8 mouse cellular contexts compared by ENCODE assay signal in the genomic region with DNA sequence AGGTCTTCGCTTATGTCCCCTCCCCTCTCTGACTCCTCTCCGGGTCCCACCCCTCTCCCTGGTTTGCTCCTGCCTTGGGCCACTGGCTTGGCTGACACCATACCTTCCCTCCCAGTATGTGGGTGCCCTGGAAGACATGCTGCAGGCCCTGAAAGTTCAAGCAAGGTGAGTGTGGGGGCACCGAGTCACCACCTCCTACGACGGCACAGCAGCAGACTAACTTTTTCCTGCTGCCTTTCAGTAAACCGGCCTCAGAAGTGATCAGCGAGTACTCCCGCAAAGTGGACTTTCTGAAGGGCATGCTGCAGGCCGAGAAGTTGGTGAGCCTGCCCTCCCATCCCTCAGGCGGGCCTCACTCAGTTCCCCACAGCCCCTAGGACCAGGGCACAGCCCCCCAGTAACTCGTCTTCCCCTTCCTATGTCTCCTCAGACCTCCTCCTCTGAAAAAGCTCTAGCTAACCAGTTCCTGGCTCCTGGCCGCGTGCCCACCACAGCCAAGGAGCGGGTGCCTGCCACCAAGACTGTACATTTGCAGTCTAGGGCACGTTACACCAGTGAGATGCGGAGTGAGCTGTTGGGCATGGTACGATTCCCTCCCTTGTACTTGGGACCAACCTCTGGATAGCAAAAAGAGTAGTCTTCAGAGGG. TPM values are rescaled to one million over a fixed set of nuclear protein-coding genes. Genes with fewer than 3 reads are reported as not detected.
A peak's percentile ranks its signal among the peaks of the same experiment; 100 is the strongest.
DNase-seq lines count a peak whose midpoint lies in the region; ATAC-seq and TF ChIP-seq lines count a peak whose summit lies in the region.

No protein-coding gene starts in this region.

- peak overlapping the region; percentile 63 for H3K4me2 ChIP-seq in heart, embryonic 11.5 days
- H3K4me2 ChIP-seq in CH12.LX (ENCODE audit: insufficient read depth, low read depth, poor library complexity, severe bottlenecking), result peak overlapping the region; percentile 53
- peak overlapping the region; percentile 72 for H3K4me2 ChIP-seq in embryonic facial prominence, embryonic 13.5 days
- H3K4me2 ChIP-seq in limb, embryonic 11.5 days (ENCODE audit: low read depth, severe bottlenecking), result peak overlapping the region; percentile 76
- peak overlapping the region; percentile 78 for H3K4me2 ChIP-seq in stomach, embryonic 14.5 days (replicated peaks; ENCODE audit: low read depth, low read length)

- peak overlapping the region; percentile 62 for H3K4me3 ChIP-seq in heart, embryonic 11.5 days (ENCODE audit: low read depth, low read length)
- peak overlapping the region; percentile 69 to 79 (median 74) for H3K4me3 ChIP-seq in CH12.LX (replicated peaks in 1 of 3; ENCODE audit: low read depth in 2 of 3, low read length in 2 of 3, poor library complexity in 1 of 3)
- H3K4me3 ChIP-seq in embryonic facial prominence, embryonic 13.5 days, result peak overlapping the region; percentile 54
- peak overlapping the region; percentile 48 for H3K4me3 ChIP-seq in limb, embryonic 11.5 days (ENCODE audit: low read depth, low read length)
- peak overlapping the region; percentile 52 for H3K4me3 ChIP-seq in stomach, embryonic 14.5 days (ENCODE audit: low read depth, low read length)

- no peak for TF ChIP-seq CTCF in CH12.LX (conservative IDR thresholded peaks at IDR 0.05 in 1 of 2, IDR thresholded peaks at IDR 0.05 in 1 of 2; ENCODE audit: low read depth in 2 of 2, low read length in 2 of 2)

- peaks cover 6% of the 10 kb centered on the region; the same call in 1 of the 2 replicates for H3K36me3 ChIP-seq in heart, embryonic 11.5 days (ENCODE audit: control insufficient read depth, insufficient read depth, low read length)
- H3K36me3 ChIP-seq in CH12.LX (replicated peaks in 1 of 2; ENCODE audit: control insufficient read depth in 1 of 2, insufficient read depth in 1 of 2, low read length in 1 of 2), result peaks cover 11 to 28% of the 10 kb centered on the region in 2 experiments
- peaks cover 17% of the 10 kb centered on the region for H3K36me3 ChIP-seq in embryonic facial prominence, embryonic 13.5 days
- peaks cover 2% of the 10 kb centered on the region; the same call in 1 of the 2 replicates for H3K36me3 ChIP-seq in limb, embryonic 11.5 days (ENCODE audit: control insufficient read depth, insufficient read depth, low read length)
- peaks cover 12% of the 10 kb centered on the region; the same call in 1 of the 2 replicates for H3K36me3 ChIP-seq in stomach, embryonic 14.5 days (ENCODE audit: control insufficient read depth, insufficient read depth, low read length)

- no peaks in the 10 kb centered on the region for H3K27me3 ChIP-seq in heart, embryonic 11.5 days (ENCODE audit: control insufficient read depth, insufficient read depth, low read length)
- no peaks in the 10 kb centered on the region for H3K27me3 ChIP-seq in CH12.LX (replicated peaks)
- no peaks in the 10 kb centered on the region for H3K27me3 ChIP-seq in embryonic facial prominence, embryonic 13.5 days
- H3K27me3 ChIP-seq in limb, embryonic 11.5 days (ENCODE audit: control insufficient read depth, insufficient read depth, low read length), result no peaks in the 10 kb centered on the region
- H3K27me3 ChIP-seq in stomach, embryonic 14.5 days (ENCODE audit: control insufficient read depth, insufficient read depth, low read length), result no peaks in the 10 kb centered on the region

- WGBS in heart, embryonic 11.5 days (ENCODE audit: insufficient replicate concordance), result 44% methylated on average over 17 of the region's 17 CpGs
- 47% methylated on average over 17 of the region's 17 CpGs for WGBS in embryonic facial prominence, embryonic 13.5 days
- WGBS in limb, embryonic 11.5 days, result 54% methylated on average over 17 of the region's 17 CpGs
- WGBS in stomach, embryonic 14.5 days, result 45% methylated on average over 17 of the region's 17 CpGs

- no peaks in the 10 kb centered on the region for H3K79me2 ChIP-seq in CH12.LX (replicated peaks; ENCODE audit: control insufficient read depth, extremely low read depth, insufficient read depth, poor library complexity, severe bottlenecking)

- H3K4me1 ChIP-seq in heart, embryonic 11.5 days (ENCODE audit: control insufficient read depth, insufficient read depth, low read length), result peaks cover 15% of the 10 kb centered on the region
- H3K4me1 ChIP-seq in CH12.LX (ENCODE audit: control insufficient read depth in 1 of 2, insufficient read depth in 2 of 2), result peaks cover 18 to 41% of the 10 kb centered on the region in 2 experiments
- peaks cover 31% of the 10 kb centered on the region for H3K4me1 ChIP-seq in embryonic facial prominence, embryonic 13.5 days
- H3K4me1 ChIP-seq in limb, embryonic 11.5 days (ENCODE audit: control insufficient read depth, insufficient read depth, low read length), result peaks cover 3% of the 10 kb centered on the region; the same call in 1 of the 2 replicates
- H3K4me1 ChIP-seq in stomach, embryonic 14.5 days (ENCODE audit: control insufficient read depth, insufficient read depth, low read length), result peaks cover 13% of the 10 kb centered on the region

- dilution Hi-C loops in CH12.LX (cut with MboI; ENCODE audit: extremely low pct_ligation_motif_present, extremely low pct_unique_long_range_greater_than_20kb, low sequenced_read_pairs), result no loop called here

- DNase-seq in heart, postnatal 25 days (ENCODE audit: low spot score), result no peak
- no peak for DNase-seq in CH12.LX (ENCODE audit: extremely low read depth)
- DNase-seq in limb, embryonic 11.5 days (ENCODE audit: low spot score), result no peak
- DNase-seq in gastrocnemius, postnatal 14 days, result no peak
- no peak for DNase-seq in thymus, postnatal 25 days

- in situ Hi-C loops in CH12.LX (cut with MboI; ENCODE audit: low pct_ligation_motif_present, low pct_unique_long_range_greater_than_20kb, low sequenced_read_pairs), result no loop called here

- H3K9ac ChIP-seq in heart, embryonic 11.5 days (ENCODE audit: low read depth, low read length), result peak overlapping the region; percentile 76
- H3K9ac ChIP-seq in CH12.LX (ENCODE audit: insufficient read depth, low read depth), result peak overlapping the region; percentile 79
- H3K9ac ChIP-seq in embryonic facial prominence, embryonic 13.5 days, result peak overlapping the region; percentile 77
- peak overlapping the region; percentile 62 for H3K9ac ChIP-seq in limb, embryonic 11.5 days (ENCODE audit: low read length)
- peak overlapping the region; percentile 57 for H3K9ac ChIP-seq in stomach, embryonic 14.5 days (replicated peaks; ENCODE audit: low read depth, low read length)

- intact Hi-C loops in heart, postnatal 25 days (cut with DNase I), result no loop called here
- intact Hi-C loops in gastrocnemius, postnatal 14 days (cut with DNase I; ENCODE audit: low total_unique reads), result no loop called here

- peak overlapping the region; percentile 88 for H3K27ac ChIP-seq in heart, embryonic 11.5 days (ENCODE audit: low read depth, low read length)
- H3K27ac ChIP-seq in CH12.LX (ENCODE audit: insufficient read depth, low read depth), result peak overlapping the region; percentile 87
- H3K27ac ChIP-seq in embryonic facial prominence, embryonic 13.5 days, result peak overlapping the region; percentile 86
- H3K27ac ChIP-seq in limb, embryonic 11.5 days (replicated peaks; ENCODE audit: low read depth, low read length), result no peak overlapping the region; the same call in 1 of the 2 replicates
- peak overlapping the region; percentile 86 for H3K27ac ChIP-seq in stomach, embryonic 14.5 days (ENCODE audit: low read length)

- no peak for ATAC-seq in heart, embryonic 11.5 days (replicated peaks; ENCODE audit: insufficient number of reproducible peaks, low FRiP score, low TSS enrichment)
- ATAC-seq in embryonic facial prominence, embryonic 13.5 days (ENCODE audit: insufficient number of reproducible peaks, insufficient read depth, low FRiP score, low TSS enrichment, low read depth), result peak; percentile 84; the same call in 1 of the 2 replicates
- no peak for ATAC-seq in limb, embryonic 11.5 days (ENCODE audit: insufficient number of reproducible peaks, low FRiP score, low TSS enrichment, low read depth)
- no peak for ATAC-seq in stomach, embryonic 14.5 days (ENCODE audit: insufficient number of reproducible peaks, insufficient read depth, low FRiP score, low read depth)

- no peaks in the 10 kb centered on the region for H3K9me3 ChIP-seq in heart, embryonic 11.5 days (replicated peaks; ENCODE audit: control insufficient read depth, low read length)
- no peaks in the 10 kb centered on the region for H3K9me3 ChIP-seq in CH12.LX (replicated peaks; ENCODE audit: low read length)
- no peaks in the 10 kb centered on the region for H3K9me3 ChIP-seq in embryonic facial prominence, embryonic 13.5 days
- H3K9me3 ChIP-seq in limb, embryonic 11.5 days (ENCODE audit: control insufficient read depth, low read length), result no peaks in the 10 kb centered on the region
- H3K9me3 ChIP-seq in stomach, embryonic 14.5 days (ENCODE audit: control insufficient read depth, low read depth, low read length), result no peaks in the 10 kb centered on the region

- TF ChIP-seq EP300 in CH12.LX (IDR thresholded peaks at IDR 0.05; ENCODE audit: low read length), result no peak

- TF ChIP-seq RAD21 in CH12.LX (IDR thresholded peaks at IDR 0.05; ENCODE audit: low read depth, low read length), result no peak

- no peak for TF ChIP-seq POLR2A in CH12.LX (IDR thresholded peaks at IDR 0.05; ENCODE audit: low read depth, low read length)

RNA-seq across cellular contexts. Expression of gene Use1, which starts 1.0 kb away (rescaled TPM):
- 73.3 and 80.7 TPM in 2 replicates for polyA plus RNA-seq in heart, embryonic 11.5 days (2014; fragmentation: Nextera tagmentation; extraction: Ambion mirVana)
- total RNA-seq in heart, postnatal 25 days (2021), result 100 to 1,000 TPM; 116 to 128 TPM
- 118 and 130 TPM in 2 replicates for total RNA-seq in CH12.LX (2012; rRNA removed)
- 69.6 and 78.4 TPM in 2 replicates for total RNA-seq in CH12.LX (2014; rRNA removed)
- polyA plus RNA-seq in CH12.LX (2012; ENCODE audit: insufficient read length, low read depth), result 98.7 and 111 TPM in 2 replicates
- polyA plus RNA-seq in embryonic facial prominence, embryonic 13.5 days (2015; fragmentation: Nextera tagmentation; extraction: Ambion mirVana), result 115 and 118 TPM in 2 replicates
- polyA plus RNA-seq in limb, embryonic 11.5 days (2014; fragmentation: Nextera tagmentation; extraction: Ambion mirVana), result 92.1 and 95.3 TPM in 2 replicates
- polyA plus RNA-seq in stomach, embryonic 14.5 days (2014; fragmentation: Nextera tagmentation; extraction: Ambion mirVana), result 106 and 108 TPM in 2 replicates
- 10 to 100 TPM; 96.4 to 100.0 TPM for total RNA-seq in gastrocnemius, postnatal 14 days (2021)

RNA-seq across cellular contexts. Expression of gene Ocel1, which starts 3.4 kb away (rescaled TPM):
- polyA plus RNA-seq in heart, embryonic 11.5 days (2014; fragmentation: Nextera tagmentation; extraction: Ambion mirVana), result 2.7 and 2.9 TPM in 2 replicates
- total RNA-seq in heart, postnatal 25 days (2021), result 10 to 100 TPM; 13.2 to 14.3 TPM
- total RNA-seq in CH12.LX (2012; rRNA removed) (7.1 and 8.9 TPM in 2 replicates), CH12.LX (2014; rRNA removed) (4.4 and 4.8 TPM in 2 replicates)
- 4.5 and 7.4 TPM in 2 replicates for polyA plus RNA-seq in CH12.LX (2012; ENCODE audit: insufficient read length, low read depth)
- 4.2 and 5.4 TPM in 2 replicates for polyA plus RNA-seq in embryonic facial prominence, embryonic 13.5 days (2015; fragmentation: Nextera tagmentation; extraction: Ambion mirVana)
- polyA plus RNA-seq in limb, embryonic 11.5 days (2014; fragmentation: Nextera tagmentation; extraction: Ambion mirVana), result 2.7 and 3.1 TPM in 2 replicates
- polyA plus RNA-seq in stomach, embryonic 14.5 days (2014; fragmentation: Nextera tagmentation; extraction: Ambion mirVana), result 3.8 TPM in 2 replicates
- 1 to 10 TPM; 5.9 to 7.5 TPM for total RNA-seq in gastrocnemius, postnatal 14 days (2021)

RNA-seq across cellular contexts. Expression of gene Nr2f6, which starts 14.1 kb away (rescaled TPM):
- 45.7 and 47.2 TPM in 2 replicates for polyA plus RNA-seq in heart, embryonic 11.5 days (2014; fragmentation: Nextera tagmentation; extraction: Ambion mirVana)
- 10 to 100 TPM; 56.3 to 56.6 TPM for total RNA-seq in heart, postnatal 25 days (2021)
- 25.2 and 25.3 TPM in 2 replicates for total RNA-seq in CH12.LX (2012; rRNA removed)
- 11.8 and 13.1 TPM in 2 replicates for total RNA-seq in CH12.LX (2014; rRNA removed)
- 14.2 and 15.6 TPM in 2 replicates for polyA plus RNA-seq in CH12.LX (2012; ENCODE audit: insufficient read length, low read depth)
- 43.8 and 46.6 TPM in 2 replicates for polyA plus RNA-seq in embryonic facial prominence, embryonic 13.5 days (2015; fragmentation: Nextera tagmentation; extraction: Ambion mirVana)
- polyA plus RNA-seq in limb, embryonic 11.5 days (2014; fragmentation: Nextera tagmentation; extraction: Ambion mirVana), result 68.9 and 78.6 TPM in 2 replicates
- polyA plus RNA-seq in stomach, embryonic 14.5 days (2014; fragmentation: Nextera tagmentation; extraction: Ambion mirVana), result 52.7 and 65.5 TPM in 2 replicates
- 10 to 100 TPM; 16.0 to 21.5 TPM for total RNA-seq in gastrocnemius, postnatal 14 days (2021)

RNA-seq across cellular contexts. Expression of gene Ushbp1, which starts 27.9 kb away (rescaled TPM):
- 3.0 and 4.3 TPM in 2 replicates for polyA plus RNA-seq in heart, embryonic 11.5 days (2014; fragmentation: Nextera tagmentation; extraction: Ambion mirVana)
- total RNA-seq in heart, postnatal 25 days (2021), result 10 to 100 TPM; 24.5 to 32.5 TPM
- total RNA-seq in CH12.LX (2012; rRNA removed) (not detected in 2 replicates), CH12.LX (2014; rRNA removed) (not detected in 2 replicates)
- polyA plus RNA-seq in CH12.LX (2012; ENCODE audit: insufficient read length, low read depth), result not detected in 2 replicates
- 7.4 and 7.8 TPM in 2 replicates for polyA plus RNA-seq in embryonic facial prominence, embryonic 13.5 days (2015; fragmentation: Nextera tagmentation; extraction: Ambion mirVana)
- polyA plus RNA-seq in limb, embryonic 11.5 days (2014; fragmentation: Nextera tagmentation; extraction: Ambion mirVana), result 3.4 and 4.1 TPM in 2 replicates
- polyA plus RNA-seq in stomach, embryonic 14.5 days (2014; fragmentation: Nextera tagmentation; extraction: Ambion mirVana), result 8.6 and 9.6 TPM in 2 replicates
- 10 to 100 TPM; 11.0 to 12.9 TPM for total RNA-seq in gastrocnemius, postnatal 14 days (2021)

RNA-seq across cellular contexts. Expression of gene Babam1, which starts 29.0 kb away (rescaled TPM):
- polyA plus RNA-seq in heart, embryonic 11.5 days (2014; fragmentation: Nextera tagmentation; extraction: Ambion mirVana), result 89.6 and 92.1 TPM in 2 replicates
- 10 to 100 TPM; 67.0 to 69.5 TPM for total RNA-seq in heart, postnatal 25 days (2021)
- total RNA-seq in CH12.LX (2012; rRNA removed) (66.0 and 67.3 TPM in 2 replicates), CH12.LX (2014; rRNA removed) (47.6 and 56.7 TPM in 2 replicates)
- 132 and 137 TPM in 2 replicates for polyA plus RNA-seq in CH12.LX (2012; ENCODE audit: insufficient read length, low read depth)
- polyA plus RNA-seq in embryonic facial prominence, embryonic 13.5 days (2015; fragmentation: Nextera tagmentation; extraction: Ambion mirVana), result 88.9 and 104 TPM in 2 replicates
- polyA plus RNA-seq in limb, embryonic 11.5 days (2014; fragmentation: Nextera tagmentation; extraction: Ambion mirVana), result 109 and 119 TPM in 2 replicates
- polyA plus RNA-seq in stomach, embryonic 14.5 days (2014; fragmentation: Nextera tagmentation; extraction: Ambion mirVana), result 92.2 and 94.2 TPM in 2 replicates
- 10 to 100 TPM; 61.3 to 66.5 TPM for total RNA-seq in gastrocnemius, postnatal 14 days (2021)
